Mouse (Mus musculus) thymus, postnatal 36 days (tissue): ENCODE data around the gene Tcf15.

Source experiments
- DNase-seq, 2 experiments: peaks; one replicate each; pipeline ENCODE4 v3.0.0; 2022; ENCODE audit warnings: mixed read lengths in 2 of 2

Gene Tcf15

DNA sequence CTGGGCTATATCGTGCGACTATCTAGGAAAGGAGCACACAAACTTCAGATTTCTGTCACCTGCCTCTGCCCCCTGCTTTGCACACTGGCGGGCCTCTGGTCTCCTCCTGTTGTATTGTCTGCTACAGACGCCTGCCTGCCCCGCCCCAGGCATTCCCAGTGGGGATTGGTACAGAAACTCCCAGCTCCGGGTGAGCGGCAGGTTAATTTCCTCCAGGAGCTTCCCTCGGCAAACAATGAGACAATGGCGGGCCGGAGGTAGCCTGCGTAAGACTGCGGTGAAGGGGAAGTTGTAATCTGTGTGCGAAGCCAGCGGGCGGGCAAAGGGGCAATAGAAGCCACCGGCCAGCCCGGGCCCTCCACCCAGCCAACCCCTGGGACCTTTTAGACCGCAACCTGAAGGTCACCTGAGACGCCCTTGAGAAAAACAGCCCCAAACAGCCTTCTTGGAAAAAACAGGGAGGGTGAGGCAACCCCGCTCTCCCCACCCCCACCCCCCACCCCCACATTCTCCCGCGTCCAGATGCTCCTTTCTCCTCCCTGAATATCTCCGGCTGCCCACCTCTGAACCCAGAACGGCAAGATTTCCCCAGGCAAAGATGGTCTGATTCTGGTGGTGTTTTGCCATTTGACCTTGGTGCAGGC, 33.9 kb downstream of the Tcf15 start:
- DNase-seq, result no peak

DNA sequence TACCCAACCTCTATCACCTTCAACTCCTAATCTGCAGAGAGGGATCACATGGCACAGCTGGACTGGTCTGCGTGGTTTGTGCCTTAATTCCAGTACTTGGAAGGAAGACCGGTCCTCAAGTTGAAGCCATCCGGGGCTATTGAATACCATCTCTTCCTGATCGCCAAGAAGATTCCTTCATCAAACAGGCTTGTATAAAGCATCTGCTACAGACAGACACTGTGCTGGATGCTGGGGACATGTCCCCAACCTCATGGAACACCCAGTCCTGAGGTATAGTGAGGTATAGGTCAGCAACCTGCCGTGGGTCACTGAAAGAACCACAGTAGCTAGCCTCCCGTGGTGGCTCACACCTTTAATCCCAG, 34.4 kb downstream of the Tcf15 start:
- DNase-seq, result no peak

DNA sequence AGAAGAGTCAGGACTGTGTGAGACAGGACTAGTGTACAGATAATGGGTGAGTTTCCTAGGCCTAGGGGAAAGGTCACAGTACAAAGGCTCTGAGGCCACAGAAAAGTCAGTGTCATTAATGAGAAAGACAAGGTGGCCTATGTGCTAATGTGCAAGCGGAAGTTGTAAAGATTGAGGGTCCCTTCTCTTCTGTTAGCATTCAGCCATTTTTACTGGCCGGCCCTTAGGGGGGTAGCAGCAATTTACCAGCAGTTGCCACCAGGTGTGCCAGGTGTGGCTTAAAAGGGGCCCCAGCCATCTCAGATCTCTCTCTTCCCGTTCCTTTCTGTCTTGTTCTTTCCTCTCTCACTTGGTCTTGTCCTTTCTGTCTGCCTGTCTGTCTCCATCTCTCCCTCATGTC, 35.0 kb downstream of the Tcf15 start:
- no peak for DNase-seq

DNA sequence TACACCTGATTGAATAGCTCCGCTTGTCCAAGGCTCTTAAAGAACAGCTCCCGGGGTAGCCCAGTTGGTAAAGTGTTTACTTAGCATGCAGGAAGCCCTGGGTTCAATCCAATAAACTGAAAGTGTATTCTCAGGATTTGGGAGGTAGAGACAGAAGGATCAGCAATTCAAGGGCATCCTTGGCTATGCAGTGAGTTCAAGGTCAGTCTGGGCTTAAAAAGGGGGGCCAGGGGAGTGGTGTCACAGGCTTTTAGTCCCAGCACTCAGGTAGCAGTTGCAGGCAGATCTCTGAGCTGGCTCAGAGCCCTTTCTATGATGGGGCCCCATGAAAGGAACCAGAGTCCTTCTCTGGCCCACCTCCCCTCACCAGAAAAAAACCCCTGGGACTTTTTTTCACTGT, 35.9 kb downstream of the Tcf15 start:
- DNase-seq, result no peak

DNA sequence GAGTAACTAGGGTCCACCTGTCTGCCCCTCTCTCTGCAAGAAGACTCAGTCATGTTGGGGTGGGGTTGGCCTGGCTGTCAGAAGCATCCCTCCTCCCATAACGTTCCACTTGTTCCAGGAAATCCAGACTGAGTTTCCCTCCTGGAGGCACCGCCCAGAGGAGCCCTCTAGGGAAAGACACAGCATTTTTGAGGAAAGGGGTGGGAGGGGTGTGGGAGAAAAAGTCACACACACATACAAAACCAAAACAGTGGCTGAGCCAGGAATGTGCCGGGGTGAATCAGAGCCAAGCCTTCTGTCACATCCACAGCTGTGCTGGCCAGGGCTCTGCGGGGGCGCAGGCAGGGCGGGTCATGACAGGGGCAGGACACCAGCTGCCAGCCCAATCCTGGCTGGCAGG, 37.0 kb downstream of the Tcf15 start:
- DNase-seq, result no peak

DNA sequence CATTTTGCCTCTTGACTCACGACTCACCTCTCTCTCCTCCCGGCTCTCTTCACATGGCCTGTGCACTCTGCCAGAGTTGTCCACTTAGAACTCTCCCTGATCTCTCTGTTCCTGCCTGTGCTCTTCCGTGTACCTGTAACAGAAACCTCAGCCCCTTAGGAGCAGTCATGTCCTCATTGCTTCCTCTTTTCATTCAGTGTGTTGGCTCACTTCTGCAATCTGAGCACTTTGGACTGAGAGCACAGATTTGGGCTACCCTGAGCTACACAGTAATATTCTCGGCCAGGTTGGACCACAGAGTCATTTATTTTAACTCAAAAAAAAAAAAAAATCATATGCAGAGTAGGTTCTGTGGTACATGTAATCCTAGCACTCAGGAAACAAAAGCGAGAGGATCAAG, 43.8 kb downstream of the Tcf15 start:
- DNase-seq, result no peak

DNA sequence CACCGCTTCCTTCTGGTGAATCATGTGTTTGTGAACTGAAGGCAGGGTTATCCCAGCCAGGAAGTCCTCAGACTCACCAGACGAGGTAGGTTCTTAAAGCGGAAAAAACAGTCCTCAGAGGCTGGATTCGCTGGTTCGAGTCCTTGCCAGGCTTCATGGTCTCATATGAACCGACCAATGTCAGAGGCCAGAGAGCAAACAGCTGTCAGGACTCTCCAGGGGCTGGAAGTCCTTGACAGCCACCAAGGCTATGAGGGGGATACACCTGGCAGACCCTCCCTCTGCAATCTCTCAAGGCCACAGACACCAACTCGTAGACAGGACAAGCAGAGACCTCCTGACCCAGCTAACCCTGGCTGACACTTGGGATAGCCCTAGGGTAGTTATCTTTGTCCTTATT, 45.9 kb downstream of the Tcf15 start:
- no peak for DNase-seq

DNA sequence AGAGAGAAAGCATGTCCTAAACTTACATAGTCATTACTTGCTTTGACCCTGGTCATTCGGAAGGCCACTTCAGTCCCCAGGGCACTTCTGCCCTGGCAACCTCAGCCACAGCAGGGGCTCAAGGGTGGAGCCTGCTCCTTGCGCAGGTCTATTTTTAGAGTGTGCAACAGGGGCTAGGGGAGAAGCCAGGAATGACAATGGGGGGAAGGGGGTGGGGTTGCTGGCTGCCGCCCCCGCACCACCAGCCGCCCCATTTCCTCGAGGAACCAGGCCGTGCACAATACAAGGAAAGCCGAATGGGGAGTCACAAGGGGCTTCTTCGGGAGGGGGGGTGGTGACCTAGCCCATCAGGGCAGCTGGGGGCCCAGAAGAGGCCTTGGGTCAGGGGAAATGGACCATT, 46.3 kb downstream of the Tcf15 start:
- no peak for DNase-seq

DNA sequence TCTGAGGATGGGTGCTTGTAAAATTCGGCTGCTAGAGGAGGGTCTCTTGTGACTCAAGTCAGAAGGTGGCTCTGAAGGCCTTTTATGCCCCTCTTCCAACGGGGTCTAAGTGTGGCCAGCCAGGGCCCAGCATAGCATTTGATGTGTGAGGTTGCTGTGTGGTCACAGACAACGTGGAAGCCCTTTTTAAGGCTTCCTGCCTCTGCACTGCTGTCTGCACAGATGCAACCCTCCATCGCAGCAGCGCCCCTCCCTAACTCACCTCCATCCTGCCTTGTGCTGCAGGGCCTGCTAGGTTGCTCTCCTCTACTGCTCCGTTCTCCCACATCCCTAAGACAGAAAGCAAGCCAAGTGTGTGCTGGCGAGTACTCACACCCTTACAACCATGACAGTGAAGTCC, 46.8 kb downstream of the Tcf15 start:
- no peak for DNase-seq

DNA sequence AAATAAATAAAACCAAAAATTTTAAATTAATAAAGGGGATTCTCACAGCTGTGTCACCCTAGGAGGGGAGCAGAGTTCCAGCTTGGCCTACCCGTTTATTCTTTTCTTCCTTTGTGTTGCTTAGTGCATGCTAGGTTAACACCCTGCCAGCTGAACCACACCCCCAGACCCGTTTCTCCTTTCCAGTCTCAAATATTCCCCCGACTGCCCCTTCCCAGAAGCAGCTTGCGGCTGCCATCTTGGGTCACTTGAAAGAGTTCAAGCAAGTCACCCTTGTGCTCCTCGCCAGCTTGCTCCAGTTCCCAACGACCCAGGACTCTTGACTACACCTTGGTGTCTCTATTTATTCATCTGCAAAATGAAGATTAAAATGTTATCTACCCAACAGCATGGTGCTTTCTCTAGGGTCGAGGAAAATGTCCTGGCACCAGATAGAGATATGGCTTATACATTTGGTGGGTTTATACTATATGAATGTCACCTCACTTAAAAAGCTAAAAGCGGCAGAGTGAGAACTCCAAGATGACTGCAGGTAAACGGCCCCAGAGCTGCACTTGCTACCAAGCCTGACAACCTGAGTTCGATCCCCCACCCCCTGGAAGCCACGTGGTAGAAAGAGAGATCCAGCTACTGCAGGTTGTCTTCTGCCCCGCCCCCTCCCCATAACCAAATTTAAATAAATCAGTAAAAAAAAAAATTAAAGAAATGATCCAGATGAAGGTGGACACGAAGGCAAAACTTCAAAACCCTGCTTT, 49.4 kb downstream of the Tcf15 start:
- DNase-seq, result no peak

DNA sequence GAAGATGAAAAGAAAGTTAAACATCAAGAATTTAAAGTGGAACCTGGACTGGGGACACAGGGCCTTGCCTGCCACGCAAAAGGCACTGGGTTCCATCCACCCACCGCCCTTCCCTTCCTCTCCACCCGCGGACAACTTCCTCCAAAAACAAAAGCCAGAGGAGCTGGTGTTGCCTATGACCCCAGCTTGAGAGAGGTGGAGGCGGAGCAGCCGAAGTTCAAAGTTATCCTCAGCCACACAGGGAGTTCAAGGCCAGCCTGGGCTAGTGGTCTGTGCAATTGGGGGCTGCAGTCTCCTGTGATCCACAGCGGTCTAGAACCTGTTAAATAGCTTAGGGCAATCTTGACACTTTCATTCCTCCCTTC, 50.0 kb downstream of the Tcf15 start:
- DNase-seq, result no peak

DNA sequence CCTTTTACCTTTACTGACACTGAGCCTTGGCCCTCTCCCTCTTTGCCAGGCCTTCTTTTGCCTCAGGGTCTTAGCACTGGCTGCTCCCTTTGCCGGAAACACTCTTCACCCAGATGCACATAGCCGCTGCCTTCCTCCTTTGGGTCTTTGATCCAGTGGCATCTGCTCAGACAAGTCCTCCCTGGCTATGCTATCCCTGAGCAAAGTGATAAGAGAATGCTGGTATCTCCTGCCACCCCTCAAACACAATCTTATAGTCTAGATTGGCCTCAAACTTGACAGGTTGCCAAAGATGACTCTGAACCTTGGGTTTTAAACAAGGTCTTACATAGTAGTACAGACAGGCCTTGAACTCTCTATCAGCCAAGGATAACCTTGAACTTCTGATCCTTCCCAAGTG, 51.2 kb downstream of the Tcf15 start:
- no peak for DNase-seq

DNA sequence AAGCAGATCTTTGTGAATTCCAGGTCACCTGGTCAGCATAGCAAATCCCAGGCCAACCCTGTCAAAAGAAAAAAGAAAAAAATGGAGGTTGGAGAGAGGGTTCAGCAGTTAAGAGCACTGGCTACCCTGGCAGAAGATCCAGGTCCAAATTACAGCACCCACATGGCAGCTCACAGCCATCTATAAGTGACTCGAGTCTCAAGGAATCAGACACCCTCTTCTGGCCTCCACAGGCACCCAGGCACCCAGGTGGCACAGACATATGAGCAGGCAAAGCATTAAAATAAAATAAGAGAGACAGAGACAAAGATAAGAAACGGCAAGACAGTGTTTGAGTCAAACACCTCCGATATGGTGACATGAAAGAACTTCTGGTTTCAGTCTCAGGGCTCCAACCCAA, 53.5 kb downstream of the Tcf15 start:
- DNase-seq, result no peak

DNA sequence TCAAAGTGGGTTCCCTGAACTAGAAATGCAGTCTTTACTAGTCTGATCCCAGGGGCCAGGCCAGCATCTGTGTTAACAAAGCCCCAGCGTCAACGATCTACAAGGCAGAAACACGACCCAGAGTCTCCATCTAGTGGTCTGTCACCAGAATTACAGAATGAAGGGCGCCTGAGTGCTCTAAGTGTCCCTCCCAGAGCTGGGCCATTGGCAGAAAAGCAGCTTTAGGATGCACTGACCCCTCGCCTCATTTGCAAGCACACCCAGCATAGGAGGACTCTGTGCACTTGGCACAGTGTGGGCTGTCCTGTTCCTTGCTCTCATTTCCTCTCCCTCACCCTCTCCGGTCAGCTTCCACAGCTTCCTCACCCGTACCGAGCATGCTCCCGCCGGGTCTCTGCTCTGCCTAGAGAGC, 53.9 kb downstream of the Tcf15 start:
- DNase-seq, result peak; percentile 27 to 30
